Mouse (Mus musculus) limb, embryonic 14.5 days (tissue): ENCODE data around the gene Tex26. TPM values are rescaled to one million over a fixed set of nuclear protein-coding genes. Genes with fewer than 3 reads are reported as not detected.

Source experiments
- ATAC-seq: fragments of 200-750 bp; cut with Nextera tagmentation; 2 replicates; pipeline ENCODE4 v1.8.0; 2017; ENCODE audit warnings: low read depth, moderate number of reproducible peaks, moderate TSS enrichment; ENCODE audit not compliant: low FRiP score
- DNase-seq: peaks from one replicate; pipeline ENCODE4 v3.0.0-alpha.2; 2015; ENCODE audit warnings: low spot score
- H3K27ac ChIP-seq: fragments of 300-500 bp; sonication (generic); replicated peaks from 2 replicates; pipeline ENCODE4 v1.5.1; 2014; ENCODE audit warnings: low read depth, mild to moderate bottlenecking, low read length, moderate library complexity, mixed read lengths
- H3K27me3 ChIP-seq: fragments of 300-500 bp; sonication (generic); 2 replicates; pipeline ENCODE4 v1.6.1; 2014; ENCODE audit warnings: low read length, mixed read lengths; ENCODE audit not compliant: control insufficient read depth, insufficient read depth
- H3K36me3 ChIP-seq: fragments of 300-500 bp; sonication (generic); 2 replicates; pipeline ENCODE4 v1.6.1; 2014; ENCODE audit warnings: mild to moderate bottlenecking, low read length, moderate library complexity, mixed read lengths; ENCODE audit not compliant: control insufficient read depth, insufficient read depth
- H3K4me1 ChIP-seq: fragments of 300-500 bp; sonication (generic); 2 replicates; pipeline ENCODE4 v1.6.1; 2014; ENCODE audit warnings: antibody characterized with exemption, low read length, mixed read lengths; ENCODE audit not compliant: control insufficient read depth, insufficient read depth
- H3K4me2 ChIP-seq: fragments of 300-500 bp; sonication (generic); replicated peaks from 2 replicates; pipeline ENCODE4 v1.6.1; 2014; ENCODE audit warnings: low read depth, mild to moderate bottlenecking, low read length, moderate library complexity; ENCODE audit not compliant: severe bottlenecking
- H3K4me3 ChIP-seq: fragments of 300-500 bp; sonication (generic); replicated peaks from 2 replicates; pipeline ENCODE4 v1.5.1; 2014; ENCODE audit warnings: low read length
- H3K9ac ChIP-seq: fragments of 300-500 bp; sonication (generic); 2 replicates; pipeline ENCODE4 v1.6.1; 2014; ENCODE audit warnings: mild to moderate bottlenecking, low read depth, low read length, moderate library complexity; ENCODE audit not compliant: severe bottlenecking
- H3K9me3 ChIP-seq: fragments of 300-500 bp; sonication (generic); 2 replicates; pipeline ENCODE4 v1.6.1; 2016; ENCODE audit warnings: low read length; ENCODE audit not compliant: control insufficient read depth
- POLR2A ChIP-seq: fragments of 200-500 bp; IDR thresholded peaks from 2 replicates; pipeline ENCODE4 v1.8.0; 2012; ENCODE audit warnings: inconsistent platforms, mild to moderate bottlenecking, moderate library complexity, borderline replicate concordance; ENCODE audit not compliant: insufficient read depth, insufficient read length; ENCODE audit errors: extremely low read depth
- WGBS: fragments of 180-500 bp; shearing (Covaris S2); extraction: QIAGEN DNeasy Blood & Tissue Kit; methylation state at CpG from one replicate; pipeline ENCODE4 v1.1.7; 2014; 5-methylcytosine and 5-hydroxymethylcytosine counted together
- polyA plus RNA-seq, 2 experiments: library from polyadenylated mRNA; depleted of rRNA in 1 of 2; stranded (reverse) in 1 of 2; unstranded in 1 of 2; fragments of >200 nt; fragmentation: Nextera tagmentation in 1 of 2; extraction: Ambion mirVana in 1 of 2; gene quantifications; 2 replicates each; pipeline versions ENCODE4 v1.2.1 to v1.2.3; 2012 to 2014

Gene Tex26
- polyA plus RNA-seq, 2 experiments = 0.36 to 0.50 TPM

DNA sequence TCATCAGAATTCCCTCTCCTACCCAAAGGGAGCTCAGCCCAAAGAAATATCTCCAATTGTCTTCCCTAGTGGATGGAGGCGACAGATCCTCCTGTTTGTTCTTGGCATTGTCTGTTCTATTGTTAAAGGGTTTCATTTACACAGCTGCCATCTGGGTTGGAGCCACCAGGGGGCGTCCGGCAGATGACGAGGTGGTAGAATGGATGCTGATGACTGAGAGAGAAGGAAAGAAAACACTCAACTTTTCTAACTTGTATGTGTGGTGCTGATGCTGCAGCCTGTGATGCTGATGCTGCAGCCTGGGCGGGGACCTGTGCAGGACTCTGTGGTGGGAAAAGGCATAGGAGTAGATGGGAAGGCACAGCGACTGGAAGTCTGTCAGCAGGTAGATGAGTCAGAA is 14.8 kb downstream of the Tex26 start:
- TF ChIP-seq POLR2A = no peak
- H3K9ac ChIP-seq = no peak overlapping the region
- H3K27me3 ChIP-seq = no peaks in the 10 kb centered on the region
- H3K9me3 ChIP-seq = no peaks in the 10 kb centered on the region
- H3K4me2 ChIP-seq = no peak overlapping the region
- no peak for DNase-seq
- WGBS = 27% methylated on average over 6 of the region's 6 CpGs
- no peaks in the 10 kb centered on the region for H3K4me1 ChIP-seq
- ATAC-seq = no peak
- no peaks in the 10 kb centered on the region for H3K36me3 ChIP-seq
- no peak overlapping the region for H3K4me3 ChIP-seq
- no peak overlapping the region for H3K27ac ChIP-seq

DNA sequence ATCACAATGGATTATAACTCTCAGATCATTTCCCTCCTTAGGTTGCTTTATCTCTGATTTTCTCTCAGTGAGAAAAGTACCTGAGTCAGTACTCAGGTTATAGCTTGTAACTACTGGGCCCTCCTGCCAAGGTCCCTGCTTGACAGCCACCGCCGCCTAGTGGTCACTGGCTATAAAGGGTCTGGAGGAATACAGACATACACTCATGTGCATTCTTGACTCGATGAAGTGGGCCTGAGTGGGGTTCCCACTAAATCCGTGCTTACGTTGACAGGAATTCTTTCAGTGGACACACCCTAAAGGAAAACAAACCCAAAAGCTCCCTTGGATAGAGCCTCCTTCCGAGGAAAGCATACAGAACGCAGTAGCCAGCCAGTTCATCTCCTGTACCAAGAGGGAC is 17.1 kb downstream of the Tex26 start:
- Histone ChIP-seq H3K4me1 (0 out of 2 replicates have a peak, but pooled peaks cover 3% of the 10 kb centered on the region), H3K27ac (no peak overlapping the region), H3K9me3 (no peaks in the 10 kb centered on the region), H3K4me3 (no peak overlapping the region), H3K36me3 (no peaks in the 10 kb centered on the region), H3K9ac (no peak overlapping the region), H3K4me2 (no peak overlapping the region), H3K27me3 (no peaks in the 10 kb centered on the region)
- ATAC-seq (no peak), DNase-seq (no peak)
- WGBS = 87% methylated on average over 7 of the region's 7 CpGs
- no peak for TF ChIP-seq POLR2A

DNA sequence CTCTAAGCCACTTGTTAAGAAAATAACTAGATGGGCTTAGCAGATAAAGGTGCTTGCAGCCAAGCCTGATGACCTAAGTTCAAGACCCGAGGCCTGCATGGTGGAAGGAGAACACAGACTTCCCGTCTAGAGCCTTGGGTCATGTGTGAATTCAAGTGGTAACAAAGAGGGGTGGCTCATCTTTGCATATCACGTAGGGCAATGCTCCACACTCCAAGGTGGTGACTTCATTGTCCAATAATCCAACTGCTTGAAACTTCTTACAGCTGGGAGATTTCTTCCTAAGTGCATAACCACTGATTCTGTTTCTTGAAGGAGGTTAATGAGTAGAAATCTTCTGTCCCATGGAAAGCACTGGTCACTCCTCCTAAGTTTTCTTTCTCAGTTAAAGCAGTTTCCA is 22.6 kb downstream of the Tex26 start:
- TF ChIP-seq POLR2A = no peak
- 87% methylated on average over 3 of the region's 3 CpGs for WGBS
- 0 out of 2 replicates have a peak, but pooled peaks cover 7% of the 10 kb centered on the region for H3K4me1 ChIP-seq
- H3K4me2 ChIP-seq = no peak overlapping the region
- no peak overlapping the region for H3K27ac ChIP-seq
- no peak overlapping the region for H3K9ac ChIP-seq
- no peaks in the 10 kb centered on the region for H3K27me3 ChIP-seq
- no peak overlapping the region for H3K4me3 ChIP-seq
- H3K36me3 ChIP-seq = no peaks in the 10 kb centered on the region
- ATAC-seq (no peak), DNase-seq (no peak)
- H3K9me3 ChIP-seq = no peaks in the 10 kb centered on the region

DNA sequence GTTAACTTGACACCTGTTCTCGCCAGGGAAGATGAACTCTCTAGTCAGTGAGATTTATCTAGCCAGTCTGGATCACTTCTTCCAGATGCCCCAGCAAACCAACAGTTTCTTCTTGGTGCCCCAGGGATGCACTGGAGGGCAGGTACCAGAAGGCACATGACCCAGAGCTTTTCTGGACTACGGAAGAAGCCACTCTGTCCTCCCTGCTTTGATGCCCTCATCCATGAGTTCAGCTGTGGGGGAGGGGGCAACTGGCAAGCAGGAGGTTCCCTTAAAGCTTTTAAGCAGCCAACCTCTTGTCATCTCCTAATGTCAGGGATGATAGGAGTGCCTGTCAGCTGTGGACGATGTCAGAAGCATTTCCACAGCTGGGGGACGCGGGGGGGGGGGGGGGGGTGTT is 25.8 kb downstream of the Tex26 start:
- Histone ChIP-seq H3K4me1 (0 out of 2 replicates have a peak, but pooled peaks cover 7% of the 10 kb centered on the region), H3K27ac (no peak overlapping the region), H3K9ac (no peak overlapping the region), H3K36me3 (no peaks in the 10 kb centered on the region), H3K4me2 (no peak overlapping the region), H3K9me3 (no peaks in the 10 kb centered on the region), H3K4me3 (no peak overlapping the region), H3K27me3 (no peaks in the 10 kb centered on the region)
- WGBS = 37% methylated on average over 5 of the region's 5 CpGs
- no peak for DNase-seq
- TF ChIP-seq POLR2A = no peak
- no peak for ATAC-seq

DNA sequence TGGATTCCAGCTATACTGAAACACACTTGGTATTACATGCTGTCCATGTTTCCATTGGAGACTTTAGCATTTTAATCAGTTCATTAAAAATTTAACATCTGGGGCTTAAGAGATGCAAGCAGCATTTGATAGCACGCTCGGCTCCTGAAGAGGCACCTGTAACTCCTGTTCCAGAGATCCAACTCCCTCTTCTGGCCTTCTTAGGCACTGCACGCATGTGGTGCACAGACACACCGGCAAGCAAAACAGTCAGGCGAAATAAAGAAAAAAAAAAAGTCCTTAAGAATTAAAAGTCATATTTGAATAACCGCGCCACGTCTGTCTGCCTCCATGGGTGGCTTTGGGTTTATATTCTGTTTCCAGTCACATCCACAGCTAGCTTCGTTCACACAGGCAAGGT is 34.7 kb downstream of the Tex26 start:
- no peak overlapping the region for H3K4me2 ChIP-seq
- DNase-seq = no peak

More for the DNA sequence above, 34.7 kb downstream of the Tex26 start:
- no peak overlapping the region for H3K27ac ChIP-seq
- H3K9ac ChIP-seq = no peak overlapping the region
- H3K27me3 ChIP-seq = no peaks in the 10 kb centered on the region
- no peak for ATAC-seq
- no peak overlapping the region for H3K4me3 ChIP-seq
- H3K4me1 ChIP-seq = no peaks in the 10 kb centered on the region
- H3K9me3 ChIP-seq = no peaks in the 10 kb centered on the region
- H3K36me3 ChIP-seq = no peaks in the 10 kb centered on the region
- WGBS = 95% methylated on average over 9 of the region's 9 CpGs
- no peak for TF ChIP-seq POLR2A
